Mouse (Mus musculus) intestine, postnatal 0 days (tissue): ENCODE data around the gene Tcp10a. TPM values are rescaled to one million over a fixed set of nuclear protein-coding genes. Genes with fewer than 3 reads are reported as not detected.
A peak's percentile ranks its signal among the peaks of the same experiment; 100 is the strongest.
"Not testable (repeated sequence)": the region's sequence is repeated elsewhere in the genome, so short reads cannot be mapped to it uniquely, and the experiment has no call there.

ENCODE experiments used
- ATAC-seq: fragments of 200-750 bp; cut with Nextera tagmentation; 2 replicates; pipeline ENCODE4 v1.8.0; 2017; ENCODE audit warnings: mild to moderate bottlenecking, moderate TSS enrichment, moderate library complexity
- H3K27ac ChIP-seq: fragments of 300-500 bp; sonication (generic); 2 replicates; pipeline ENCODE4 v1.5.1; 2014; ENCODE audit warnings: mild to moderate bottlenecking, low read depth, low read length, moderate library complexity
- H3K27me3 ChIP-seq: fragments of 300-500 bp; sonication (generic); replicated peaks from 2 replicates; pipeline ENCODE4 v1.6.1; 2014; ENCODE audit warnings: low read length, mixed read lengths; ENCODE audit not compliant: control insufficient read depth, insufficient read depth
- H3K36me3 ChIP-seq: fragments of 300-500 bp; sonication (generic); 2 replicates; pipeline ENCODE4 v1.6.1; 2014; ENCODE audit warnings: mild to moderate bottlenecking, moderate library complexity; ENCODE audit not compliant: control insufficient read depth, insufficient read depth
- H3K4me1 ChIP-seq: fragments of 300-500 bp; sonication (generic); replicated peaks from 2 replicates; pipeline ENCODE4 v1.6.1; 2014; ENCODE audit warnings: antibody characterized with exemption, low read length, mixed read lengths; ENCODE audit not compliant: control insufficient read depth, insufficient read depth
- H3K4me2 ChIP-seq: fragments of 300-500 bp; sonication (generic); replicated peaks from 2 replicates; pipeline ENCODE4 v1.6.1; 2014; ENCODE audit warnings: low read depth, mild to moderate bottlenecking, moderate library complexity
- H3K4me3 ChIP-seq: fragments of 300-500 bp; sonication (generic); 2 replicates; pipeline ENCODE4 v1.5.1; 2014; ENCODE audit warnings: low read depth, low read length
- H3K9ac ChIP-seq: fragments of 300-500 bp; sonication (generic); 2 replicates; pipeline ENCODE4 v1.6.1; 2014; ENCODE audit warnings: mild to moderate bottlenecking, low read depth, low read length
- H3K9me3 ChIP-seq: fragments of 300-500 bp; sonication (generic); 2 replicates; pipeline ENCODE4 v1.6.1; 2016; ENCODE audit warnings: mixed run types; ENCODE audit not compliant: control insufficient read depth
- CTCF ChIP-seq: sonication (generic); IDR thresholded peaks from 2 replicates; pipeline ENCODE4 v1.5.1; 2016; ENCODE audit warnings: low read depth, mild to moderate bottlenecking, control low read depth, antibody characterized with exemption, moderate library complexity
- WGBS: fragments of 180-500 bp; shearing (Covaris S2); extraction: QIAGEN DNeasy Blood & Tissue Kit; methylation state at CpG from one replicate; pipeline ENCODE4 v1.1.7; 2014; 5-methylcytosine and 5-hydroxymethylcytosine counted together
- polyA plus RNA-seq: library from polyadenylated mRNA; unstranded; fragments of >200 nt; fragmentation: Nextera tagmentation; extraction: Ambion mirVana; gene quantifications from 2 replicates; pipeline ENCODE4 v1.2.1, GENCODE M21; 2015

Gene Tcp10a
- polyA plus RNA-seq, 1 experiment from 2014 or later, result not detected

DNA sequence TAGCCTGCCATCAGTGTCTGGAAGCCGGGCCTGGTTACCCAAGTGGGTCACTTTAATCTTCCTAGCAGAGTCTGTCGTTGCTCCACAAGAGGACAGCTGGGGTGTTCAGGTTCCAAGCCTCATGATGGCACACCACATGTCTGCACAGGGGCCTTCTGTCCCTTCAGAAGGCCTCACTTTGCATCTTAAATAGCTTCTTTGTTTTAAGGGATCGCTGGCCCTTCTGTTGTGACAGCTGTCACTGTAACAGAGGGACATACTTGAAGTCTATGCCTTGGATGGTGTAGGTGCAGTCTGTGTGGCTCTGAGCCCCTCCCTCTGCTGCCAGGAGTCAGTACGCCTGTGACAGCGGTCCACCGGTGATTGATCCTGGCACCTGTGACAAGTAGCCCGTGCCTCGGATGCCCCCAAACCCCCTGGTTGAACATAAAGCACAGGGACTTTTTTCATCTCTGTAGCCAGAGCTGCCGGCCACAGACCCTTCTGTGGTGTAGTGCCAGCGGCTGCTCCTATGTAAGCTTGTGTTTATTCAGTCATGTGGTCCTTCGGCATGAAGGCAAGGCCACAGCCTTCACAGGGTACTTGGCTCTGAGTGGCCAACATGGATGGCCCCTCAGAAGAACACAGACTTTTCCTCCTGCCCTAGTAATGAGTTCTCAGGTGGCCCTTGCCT lies 32.3 kb upstream of the Tcp10a start:
- Histone ChIP-seq H3K9ac (no peak overlapping the region), H3K9me3 (no peaks in the 10 kb centered on the region), H3K27ac (no peak overlapping the region), H3K4me2 (no peak overlapping the region), H3K4me3 (no peak overlapping the region), H3K36me3 (no peaks in the 10 kb centered on the region), H3K27me3 (no peaks in the 10 kb centered on the region), H3K4me1 (no peaks in the 10 kb centered on the region)
- no peak for ATAC-seq
- TF ChIP-seq CTCF, result no peak
- WGBS, result 85% methylated on average over 11 of the region's 11 CpGs

DNA sequence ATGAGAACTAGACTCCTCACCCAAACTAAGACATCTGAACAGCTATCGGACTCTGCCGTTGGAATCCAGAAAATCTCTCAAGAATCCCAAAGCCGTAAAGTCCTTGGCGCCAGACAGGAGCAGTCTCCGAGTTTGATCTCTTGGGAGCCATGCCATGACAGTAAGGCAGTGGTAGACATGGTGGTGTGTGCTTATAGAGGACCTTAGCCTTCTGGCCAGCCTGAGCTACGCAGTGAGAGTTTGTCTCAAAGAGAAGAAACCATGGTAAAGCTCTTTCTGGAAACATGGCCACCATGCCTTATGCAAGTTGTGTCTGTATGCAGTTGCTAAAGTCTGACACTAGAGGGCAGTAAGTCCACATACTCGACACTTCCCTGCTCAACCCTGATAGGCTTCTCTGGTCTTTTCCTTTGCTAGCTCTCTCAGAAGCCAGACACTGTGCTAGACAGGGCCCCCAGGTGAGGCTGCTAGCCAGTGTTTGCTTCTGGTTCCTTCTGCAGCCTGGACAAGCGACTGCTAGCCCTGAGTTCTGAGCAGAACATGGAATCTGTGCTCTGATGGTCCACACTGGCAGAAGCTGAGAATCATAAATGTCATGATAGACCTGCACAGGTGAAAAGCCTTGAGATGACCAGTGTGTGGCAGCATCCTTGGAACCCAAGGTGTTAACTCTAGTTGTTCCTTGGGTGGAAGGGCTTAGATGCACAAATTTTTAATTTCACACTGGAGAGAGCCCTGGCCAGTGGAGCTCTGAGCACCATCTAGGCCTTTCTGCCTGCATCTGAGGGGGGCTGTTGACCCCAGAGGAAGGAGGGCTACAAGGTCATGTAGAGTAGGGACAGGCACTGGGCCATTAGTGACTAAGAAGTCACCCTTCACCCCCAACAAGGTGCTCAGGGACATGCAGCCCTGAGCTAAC lies 17.9 kb upstream of the Tcp10a start:
- H3K4me2 ChIP-seq, H3K4me1 ChIP-seq, H3K36me3 ChIP-seq, H3K27ac ChIP-seq, H3K27me3 ChIP-seq, H3K9me3 ChIP-seq, H3K9ac ChIP-seq, H3K4me3 ChIP-seq: not testable (repeated sequence)
- peak; percentile 60 for ATAC-seq
- peak; percentile 61 for TF ChIP-seq CTCF
- WGBS, result 57% methylated on average over 8 of the region's 8 CpGs

DNA sequence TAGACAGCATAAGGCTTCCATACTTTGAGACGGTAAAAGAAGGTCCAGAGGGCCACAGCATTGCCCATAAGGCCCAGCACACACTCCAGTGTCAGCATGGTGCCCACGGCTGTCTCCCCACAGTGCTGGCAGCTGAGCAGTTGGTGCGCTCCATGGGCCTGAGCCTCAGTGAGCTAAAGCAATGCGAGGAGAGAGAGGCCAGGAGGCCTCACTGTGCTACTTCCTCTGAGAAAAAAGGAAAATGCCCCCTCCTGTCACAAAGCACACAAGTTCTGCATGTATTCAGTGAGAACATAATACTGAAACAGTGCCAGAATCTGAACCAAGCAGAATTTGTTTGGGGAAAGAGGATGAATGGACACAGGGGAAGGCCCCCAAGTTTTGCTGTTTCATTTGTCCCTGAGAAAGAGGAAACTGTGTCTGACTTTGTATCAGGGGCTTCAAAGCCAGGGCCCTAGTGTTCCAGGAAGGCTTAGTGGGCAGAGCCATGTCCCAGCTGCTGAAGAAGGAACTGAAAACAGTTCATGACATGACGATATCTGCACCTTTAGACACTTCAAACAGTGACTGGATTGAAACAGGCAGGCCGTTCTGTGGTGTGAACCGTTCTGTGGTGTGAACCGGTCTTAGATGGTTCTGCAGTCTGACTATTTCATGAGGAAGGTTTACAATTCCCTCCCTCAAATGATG lies 8.6 kb upstream of the Tcp10a start:
- H3K4me2 ChIP-seq, H3K4me1 ChIP-seq, H3K36me3 ChIP-seq, H3K27ac ChIP-seq, H3K4me3 ChIP-seq, ATAC-seq, H3K9me3 ChIP-seq, H3K9ac ChIP-seq, H3K27me3 ChIP-seq: not testable (repeated sequence)
- WGBS, result 77% methylated on average over 6 of the region's 8 CpGs

DNA sequence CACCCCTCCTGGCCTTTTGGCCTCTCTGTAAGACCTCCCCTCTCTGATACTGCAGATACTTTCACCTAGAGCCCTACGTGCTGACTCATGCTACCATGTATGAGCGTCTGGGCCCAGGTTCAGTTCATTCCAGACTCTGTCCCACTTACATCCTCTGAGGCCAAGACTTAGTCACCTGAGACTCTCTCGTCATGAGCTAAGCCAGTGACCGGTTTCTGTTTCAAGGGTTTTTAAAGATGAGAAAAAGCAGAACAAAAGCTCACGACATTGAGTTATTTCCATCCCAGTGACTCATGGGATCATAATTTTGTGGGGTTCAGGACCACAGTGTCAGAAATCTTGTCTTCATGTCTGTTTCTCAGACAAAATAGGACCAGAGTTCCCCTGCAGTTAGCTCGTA lies 4.7 kb upstream of the Tcp10a start:
- H3K27me3 ChIP-seq, H3K4me3 ChIP-seq, H3K27ac ChIP-seq, H3K36me3 ChIP-seq, H3K9me3 ChIP-seq, H3K4me1 ChIP-seq, ATAC-seq, H3K4me2 ChIP-seq, H3K9ac ChIP-seq: not testable (repeated sequence)
- 82% methylated on average over 6 of the region's 6 CpGs for WGBS

DNA sequence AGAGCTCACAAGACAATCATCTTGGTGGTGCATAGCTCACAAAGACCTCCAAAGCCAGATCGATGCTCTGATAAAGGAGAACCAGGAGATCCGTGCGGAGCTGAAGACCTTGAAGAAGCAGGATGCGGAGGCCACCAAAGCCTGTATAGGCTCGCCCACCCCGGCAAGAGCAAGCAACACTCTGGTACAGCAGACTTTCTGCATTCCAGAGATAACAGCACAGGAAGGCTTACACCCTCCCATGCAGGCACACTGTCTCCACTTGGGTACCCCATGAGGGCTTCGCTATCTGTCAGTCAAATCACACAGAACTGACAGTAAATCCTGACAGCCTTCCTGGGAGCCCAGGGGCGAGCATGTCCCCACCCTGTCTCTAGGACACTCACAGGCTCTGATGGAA lies 2.0 kb downstream of the Tcp10a start:
- not testable (repeated sequence) for H3K9me3 ChIP-seq, H3K36me3 ChIP-seq, H3K27ac ChIP-seq, H3K4me2 ChIP-seq, H3K4me1 ChIP-seq, H3K9ac ChIP-seq, H3K4me3 ChIP-seq, ATAC-seq, H3K27me3 ChIP-seq
- 58% methylated on average over 5 of the region's 8 CpGs for WGBS

DNA sequence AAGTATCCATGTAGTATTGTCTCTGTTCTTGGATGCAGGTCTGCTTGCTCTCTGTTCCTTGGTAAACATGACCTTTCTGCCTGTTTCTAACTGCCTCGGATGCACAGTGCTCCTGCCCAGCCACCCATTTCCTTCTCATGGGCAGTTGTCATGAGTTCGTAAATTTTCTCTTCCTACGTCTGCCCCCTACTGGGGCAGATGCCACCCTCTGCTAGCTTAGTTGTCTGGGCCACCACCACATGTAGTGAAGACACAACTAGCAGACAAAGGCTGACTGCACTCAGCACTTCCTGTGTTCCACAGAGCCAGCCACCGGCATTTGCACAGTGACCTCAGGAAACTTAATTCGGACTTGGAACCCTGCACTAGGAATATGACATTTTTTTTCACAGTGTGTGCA lies 8.3 kb downstream of the Tcp10a start:
- not testable (repeated sequence) for H3K9me3 ChIP-seq, ATAC-seq, H3K4me1 ChIP-seq, H3K4me2 ChIP-seq, H3K27me3 ChIP-seq, H3K36me3 ChIP-seq, H3K9ac ChIP-seq, H3K4me3 ChIP-seq, H3K27ac ChIP-seq
- WGBS, result 85% methylated on average over 2 of the region's 5 CpGs

DNA sequence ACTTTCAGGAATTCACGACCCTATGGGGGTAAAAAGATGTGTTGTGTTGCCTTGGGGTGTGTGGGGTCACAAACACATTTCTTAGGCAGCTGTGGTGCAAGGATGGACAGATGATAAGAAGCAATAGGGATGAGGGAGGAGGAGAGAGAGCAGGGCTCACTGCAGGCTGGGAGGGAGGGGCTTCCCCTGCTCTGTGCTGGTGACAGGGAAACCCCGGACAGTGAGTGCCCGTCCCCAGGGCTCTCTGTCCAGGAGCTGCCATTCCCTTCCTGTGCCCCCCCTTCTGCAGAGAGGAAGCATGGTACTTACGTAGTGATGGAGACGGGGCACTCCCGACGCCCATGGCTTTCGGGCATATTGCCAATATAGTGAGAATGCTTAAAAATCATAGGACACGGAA lies 12.9 kb downstream of the Tcp10a start:
- H3K4me2 ChIP-seq, ATAC-seq, H3K27me3 ChIP-seq, H3K9me3 ChIP-seq, H3K27ac ChIP-seq, H3K4me1 ChIP-seq, H3K36me3 ChIP-seq, H3K9ac ChIP-seq, H3K4me3 ChIP-seq: not testable (repeated sequence)
- WGBS, result 61% methylated on average over 7 of the region's 9 CpGs

DNA sequence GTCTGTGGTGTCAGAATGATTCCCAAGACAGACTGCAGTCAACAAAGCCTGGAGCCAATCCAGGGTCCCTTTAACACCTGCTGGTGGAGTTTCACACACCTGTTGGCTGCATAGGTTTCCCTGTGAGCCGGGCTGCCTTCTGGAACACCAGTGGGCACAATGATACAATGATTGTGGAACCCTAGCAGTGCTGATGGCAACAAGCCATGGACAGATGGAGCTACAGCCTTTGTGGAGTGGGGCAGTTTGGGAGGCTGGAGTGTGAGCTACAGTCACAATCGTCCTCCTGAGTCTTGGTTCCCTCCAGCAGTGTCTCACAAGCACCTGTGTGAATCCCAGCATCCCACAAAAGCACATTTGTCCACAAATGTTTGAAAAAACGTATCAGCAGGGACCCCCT lies 24.3 kb downstream of the Tcp10a start:
- not testable (repeated sequence) for H3K9ac ChIP-seq, H3K27me3 ChIP-seq
- 65% methylated on average over 2 of the region's 3 CpGs for WGBS

DNA sequence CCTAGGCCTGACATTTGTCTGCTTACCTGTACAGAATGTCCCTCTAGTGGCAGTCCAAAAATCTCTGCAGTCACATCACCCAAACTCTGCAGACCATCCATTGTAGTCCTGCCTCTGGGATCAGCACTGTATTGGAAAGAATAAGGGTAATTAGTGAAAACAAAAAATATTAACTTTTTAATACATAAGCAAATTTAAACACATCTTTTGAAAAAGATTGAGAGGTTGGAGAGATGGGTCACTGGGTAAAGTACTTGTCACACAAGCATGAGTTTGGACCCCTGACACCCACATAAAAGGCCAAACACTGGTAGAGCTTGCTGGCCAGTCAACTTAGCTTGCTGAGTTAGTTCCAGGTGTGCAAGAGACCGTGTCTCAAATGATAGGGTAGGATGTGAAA lies 28.1 kb downstream of the Tcp10a start, which contains the start of gene Ttll2:
Ttll2 (minus strand) TSS at position 101 of the 400 bp plus-strand sequence.
- not testable (repeated sequence) for H3K9me3 ChIP-seq, H3K36me3 ChIP-seq, H3K4me2 ChIP-seq, H3K27me3 ChIP-seq, H3K9ac ChIP-seq, H3K27ac ChIP-seq, H3K4me3 ChIP-seq, ATAC-seq, H3K4me1 ChIP-seq
- 50% methylated on average over 1 of the region's 1 CpGs for WGBS

More for the DNA sequence above, 24.3 kb downstream of the Tcp10a start:
- not testable (repeated sequence) for H3K36me3 ChIP-seq, ATAC-seq, H3K4me3 ChIP-seq, H3K27ac ChIP-seq, H3K9me3 ChIP-seq, H3K4me1 ChIP-seq, H3K4me2 ChIP-seq
